Mouse (Mus musculus) lung, postnatal 0 days (tissue): ENCODE measurements around the gene Hist2h2bb.

Source experiments
- CTCF ChIP-seq: IDR thresholded peaks from 2 replicates; pipeline ENCODE4 v1.5.1; 2016; ENCODE audit warnings: antibody characterized with exemption, mild to moderate bottlenecking
- EP300 ChIP-seq: IDR thresholded peaks from 2 replicates; pipeline ENCODE4 v1.6.1; 2016; ENCODE audit warnings: antibody characterized with exemption, mild to moderate bottlenecking, control low read depth

- no peak for TF ChIP-seq EP300
- no peak for TF ChIP-seq CTCF
These were observed 14.7 kb upstream of the Hist2h2bb start for GRCm38 (mm10) chr3:96254683-96255355.
